Comparison of ENCODE assay signal across 14 mouse cellular contexts in genomic region chr19:3890181-3890580, GRCm38 (mm10). TPM values are rescaled to one million over a fixed set of nuclear protein-coding genes. Genes with fewer than 3 reads are reported as not detected.
DNase-seq lines count a peak whose midpoint lies in the region; ATAC-seq and TF ChIP-seq lines count a peak whose summit lies in the region.
"Had no signal": no experiment of that assay in that cellular context is flagged by ENCODE, and none has a peak within 500 bp of the region (broad histone marks: within the 10 kb centered on the region; RNA-seq: fewer than 3 reads in every experiment).

No protein-coding gene starts in this region.

- no peak overlapping the region for H3K4me3 ChIP-seq in forebrain, embryonic 14.5 days (ENCODE audit: low read depth, low read length)
- H3K4me3 ChIP-seq in forebrain, embryonic 10.5 days: no peak overlapping the region
- no peak overlapping the region for H3K4me3 ChIP-seq in liver, adult 2 months (ENCODE audit: insufficient read depth, low read depth, low read length)
- no peak overlapping the region for H3K4me3 ChIP-seq in hindbrain, embryonic 10.5 days
- H3K4me3 ChIP-seq: embryonic facial prominence, embryonic 15.5 days; hindbrain, embryonic 15.5 days; lung, embryonic 15.5 days had no signal

- no peak for ATAC-seq in forebrain, embryonic 14.5 days

- no peak overlapping the region for H3K9ac ChIP-seq in forebrain, embryonic 14.5 days (ENCODE audit: low read length)
- H3K9ac ChIP-seq in liver, adult 2 months (ENCODE audit: low read depth, low read length): no peak overlapping the region
- H3K9ac ChIP-seq: embryonic facial prominence, embryonic 15.5 days; hindbrain, embryonic 15.5 days; lung, embryonic 15.5 days had no signal

- WGBS in forebrain, embryonic 14.5 days: 89% methylated on average over 8 of the region's 8 CpGs
- 89% methylated on average over 8 of the region's 8 CpGs for WGBS in forebrain, embryonic 10.5 days
- WGBS in liver, adult 2 months: 79% methylated on average over 8 of the region's 8 CpGs
- WGBS in hindbrain, embryonic 10.5 days: 86% methylated on average over 8 of the region's 8 CpGs

- H3K27me3 ChIP-seq in forebrain, embryonic 14.5 days (replicated peaks; ENCODE audit: control insufficient read depth, insufficient read depth, low read length): no peaks in the 10 kb centered on the region
- no peaks in the 10 kb centered on the region for H3K27me3 ChIP-seq in forebrain, embryonic 10.5 days (ENCODE audit: poor library complexity, severe bottlenecking)
- no peaks in the 10 kb centered on the region for H3K27me3 ChIP-seq in liver, adult 2 months (ENCODE audit: control insufficient read depth, insufficient read depth, low read length)
- no peaks in the 10 kb centered on the region for H3K27me3 ChIP-seq in hindbrain, embryonic 10.5 days (ENCODE audit: insufficient read depth, poor library complexity, severe bottlenecking)
- H3K27me3 ChIP-seq: embryonic facial prominence, embryonic 15.5 days; hindbrain, embryonic 15.5 days; lung, embryonic 15.5 days had no signal

- peak; percentile 13 for DNase-seq in forebrain, embryonic 14.5 days (ENCODE audit: low spot score)
- no peak for DNase-seq in forebrain, embryonic 10.5 days (ENCODE audit: extremely low spot score, low spot score)
- no peak for DNase-seq in liver, adult 2 months (ENCODE audit: extremely low read depth, low read depth, low spot score)
- DNase-seq in liver (no peak), A20 (ENCODE audit: low read depth, low spot score) (peak; percentile 48)
- no peak for DNase-seq in brain, embryonic 14.5 days (ENCODE audit: low read depth)
- no peak for DNase-seq in hindbrain, embryonic 10.5 days (ENCODE audit: low spot score)
- no peak for DNase-seq in kidney, adult 8-10 months
- DNase-seq: gastrocnemius, postnatal 14 days; right cerebral cortex, postnatal 25 days had no signal

- no peaks in the 10 kb centered on the region for H3K9me3 ChIP-seq in forebrain, embryonic 14.5 days (replicated peaks; ENCODE audit: control insufficient read depth, low read length)
- no peaks in the 10 kb centered on the region for H3K9me3 ChIP-seq in forebrain, embryonic 10.5 days
- H3K9me3 ChIP-seq in hindbrain, embryonic 10.5 days: no peaks in the 10 kb centered on the region
- H3K9me3 ChIP-seq: embryonic facial prominence, embryonic 15.5 days; G1E; hindbrain, embryonic 15.5 days; lung, embryonic 15.5 days had no signal

- H3K27ac ChIP-seq in forebrain, embryonic 14.5 days (ENCODE audit: low read depth, low read length): no peak overlapping the region
- no peak overlapping the region for H3K27ac ChIP-seq in forebrain, embryonic 10.5 days
- H3K27ac ChIP-seq in liver, adult 2 months (replicated peaks; ENCODE audit: insufficient read depth, low read depth, low read length): no peak overlapping the region
- H3K27ac ChIP-seq in hindbrain, embryonic 10.5 days: no peak overlapping the region
- H3K27ac ChIP-seq: embryonic facial prominence, embryonic 15.5 days; hindbrain, embryonic 15.5 days; lung, embryonic 15.5 days had no signal

- no peak overlapping the region for H3K4me2 ChIP-seq in forebrain, embryonic 14.5 days (ENCODE audit: low read length)
- H3K4me2 ChIP-seq: embryonic facial prominence, embryonic 15.5 days; hindbrain, embryonic 15.5 days; lung, embryonic 15.5 days had no signal

- peak; percentile 65 for TF ChIP-seq CTCF in liver, adult 2 months (IDR thresholded peaks at IDR 0.05; ENCODE audit: low read depth, low read length)
- TF ChIP-seq CTCF in brain, embryonic 14.5 days (IDR thresholded peaks at IDR 0.05; ENCODE audit: borderline replicate concordance, extremely low read depth, insufficient read depth, insufficient read length): peak; percentile 39; the same call in 1 of the 2 replicates

- H3K36me3 ChIP-seq in forebrain, embryonic 14.5 days (ENCODE audit: control insufficient read depth, insufficient read depth, low read length): peaks cover 77% of the 10 kb centered on the region
- peaks cover 96% of the 10 kb centered on the region for H3K36me3 ChIP-seq in forebrain, embryonic 10.5 days (replicated peaks)
- H3K36me3 ChIP-seq in liver, adult 2 months (ENCODE audit: control insufficient read depth, insufficient read depth, low read length): peaks cover 47% of the 10 kb centered on the region
- peaks cover 95% of the 10 kb centered on the region for H3K36me3 ChIP-seq in hindbrain, embryonic 10.5 days

- H3K4me1 ChIP-seq in forebrain, embryonic 14.5 days (ENCODE audit: control insufficient read depth, insufficient read depth, low read length): no peaks in the 10 kb centered on the region
- peaks cover 8% of the 10 kb centered on the region for H3K4me1 ChIP-seq in forebrain, embryonic 10.5 days
- peaks cover 7% of the 10 kb centered on the region for H3K4me1 ChIP-seq in liver, adult 2 months (ENCODE audit: control insufficient read depth, insufficient read depth, low read length)
- peaks cover 10% of the 10 kb centered on the region for H3K4me1 ChIP-seq in hindbrain, embryonic 10.5 days (replicated peaks)
- H3K4me1 ChIP-seq: embryonic facial prominence, embryonic 15.5 days had no signal

- no peaks in the 10 kb centered on the region for H3K79me2 ChIP-seq in liver, adult 2 months (ENCODE audit: control insufficient read depth, insufficient read depth, low read length)

- no peak for TF ChIP-seq POLR2A in liver, adult 2 months (IDR thresholded peaks at IDR 0.05; ENCODE audit: extremely low read depth, insufficient read depth, low read length)
- TF ChIP-seq POLR2A in brain, embryonic 14.5 days (IDR thresholded peaks at IDR 0.05; ENCODE audit: borderline replicate concordance, extremely low read depth, insufficient read depth, insufficient read length, poor library complexity, severe bottlenecking): no peak

RNA-seq across cellular contexts. Expression of gene Tcirg1, which starts 16.8 kb away (rescaled TPM):
- polyA plus RNA-seq in forebrain, embryonic 14.5 days (2014; fragmentation: Nextera tagmentation; extraction: Ambion mirVana): 5.8 and 9.1 TPM in 2 replicates
- 17.2 and 17.9 TPM in 2 replicates for polyA plus RNA-seq in forebrain, embryonic 10.5 days (2016; fragmentation: Nextera tagmentation; extraction: Ambion mirVana)
- total RNA-seq in liver, adult 2 months (2014; rRNA removed): 34.3 and 35.6 TPM in 2 replicates
- polyA plus RNA-seq in liver, adult 2 months (2012; rRNA removed): 76.3 and 123 TPM in 2 replicates
- 31.4 and 45.2 TPM in 2 replicates for polyA plus RNA-seq in brain, embryonic 14.5 days (2012; rRNA removed)
- 21.6 and 21.9 TPM in 2 replicates for polyA plus RNA-seq in hindbrain, embryonic 10.5 days (2016; fragmentation: Nextera tagmentation; extraction: Ambion mirVana)

RNA-seq across cellular contexts. Expression of gene Ndufs8, which starts 22.4 kb away (rescaled TPM):
- 243 and 301 TPM in 2 replicates for polyA plus RNA-seq in forebrain, embryonic 14.5 days (2014; fragmentation: Nextera tagmentation; extraction: Ambion mirVana)
- 226 and 228 TPM in 2 replicates for polyA plus RNA-seq in forebrain, embryonic 10.5 days (2016; fragmentation: Nextera tagmentation; extraction: Ambion mirVana)
- 197 and 213 TPM in 2 replicates for total RNA-seq in liver, adult 2 months (2014; rRNA removed)
- 266 and 295 TPM in 2 replicates for polyA plus RNA-seq in liver, adult 2 months (2012; rRNA removed)
- 184 and 218 TPM in 2 replicates for polyA plus RNA-seq in brain, embryonic 14.5 days (2012; rRNA removed)
- polyA plus RNA-seq in hindbrain, embryonic 10.5 days (2016; fragmentation: Nextera tagmentation; extraction: Ambion mirVana): 241 and 279 TPM in 2 replicates

RNA-seq across cellular contexts. Expression of gene Chka, which starts 38.6 kb away (rescaled TPM):
- polyA plus RNA-seq in forebrain, embryonic 14.5 days (2014; fragmentation: Nextera tagmentation; extraction: Ambion mirVana): 32.0 and 49.5 TPM in 2 replicates
- polyA plus RNA-seq in forebrain, embryonic 10.5 days (2016; fragmentation: Nextera tagmentation; extraction: Ambion mirVana): 52.3 and 54.3 TPM in 2 replicates
- total RNA-seq in liver, adult 2 months (2014; rRNA removed): 11.9 and 26.0 TPM in 2 replicates
- polyA plus RNA-seq in liver, adult 2 months (2012; rRNA removed): 56.7 and 62.0 TPM in 2 replicates
- polyA plus RNA-seq in brain, embryonic 14.5 days (2012; rRNA removed): 79.9 and 89.6 TPM in 2 replicates
- polyA plus RNA-seq in hindbrain, embryonic 10.5 days (2016; fragmentation: Nextera tagmentation; extraction: Ambion mirVana): 57.5 and 59.9 TPM in 2 replicates

RNA-seq across cellular contexts. Expression of gene Aldh3b1, which starts 39.4 kb away (rescaled TPM):
- 1.9 and 2.0 TPM in 2 replicates for polyA plus RNA-seq in forebrain, embryonic 14.5 days (2014; fragmentation: Nextera tagmentation; extraction: Ambion mirVana)
- polyA plus RNA-seq in forebrain, embryonic 10.5 days (2016; fragmentation: Nextera tagmentation; extraction: Ambion mirVana): 0.36 and 0.58 TPM in 2 replicates
- total RNA-seq in liver, adult 2 months (2014; rRNA removed): 2.9 and 3.3 TPM in 2 replicates
- polyA plus RNA-seq in liver, adult 2 months (2012; rRNA removed): 1.9 and 4.0 TPM in 2 replicates
- polyA plus RNA-seq in brain, embryonic 14.5 days (2012; rRNA removed): 1.2 and 1.8 TPM in 2 replicates
- 0.71 and 0.81 TPM in 2 replicates for polyA plus RNA-seq in hindbrain, embryonic 10.5 days (2016; fragmentation: Nextera tagmentation; extraction: Ambion mirVana)
- total RNA-seq: G1E had no signal
- polyA plus RNA-seq: G1E had no signal

RNA-seq across cellular contexts. Expression of gene Unc93b1, which starts 44.8 kb away (rescaled TPM):
- 7.5 and 9.4 TPM in 2 replicates for polyA plus RNA-seq in forebrain, embryonic 14.5 days (2014; fragmentation: Nextera tagmentation; extraction: Ambion mirVana)
- polyA plus RNA-seq in forebrain, embryonic 10.5 days (2016; fragmentation: Nextera tagmentation; extraction: Ambion mirVana): 4.6 and 4.9 TPM in 2 replicates
- 41.1 and 41.5 TPM in 2 replicates for total RNA-seq in liver, adult 2 months (2014; rRNA removed)
- 68.9 and 102 TPM in 2 replicates for polyA plus RNA-seq in liver, adult 2 months (2012; rRNA removed)
- polyA plus RNA-seq in brain, embryonic 14.5 days (2012; rRNA removed): 12.3 and 13.4 TPM in 2 replicates
- 6.3 and 8.8 TPM in 2 replicates for polyA plus RNA-seq in hindbrain, embryonic 10.5 days (2016; fragmentation: Nextera tagmentation; extraction: Ambion mirVana)

Comparison
In these comparisons a context has a peak if more than half of its experiments do, and no peak if none do; other contexts are left out.
1. DNase-seq: peak in forebrain, embryonic 14.5 days (single experiment) and A20 (single experiment); none in forebrain, embryonic 10.5 days (single experiment), liver, adult 2 months (single experiment), liver (single experiment), brain, embryonic 14.5 days (single experiment), hindbrain, embryonic 10.5 days (single experiment) and kidney, adult 8-10 months (0 of 2).